Mouse (Mus musculus): Measurements from ENCODE around the gene Rsph6a. TPM values are rescaled to one million over a fixed set of nuclear protein-coding genes. Genes with fewer than 3 reads are reported as not detected.
A peak's percentile ranks its signal among the peaks of the same experiment; 100 is the strongest.

The Rsph6a gene
- total RNA-seq, 2 experiments from 2014 or later: not detected

- DNase-seq: no peak
These were observed 26.0 kb downstream of the Rsph6a start for GRCm38 (mm10) chr7:19080451-19080950.

DNA sequence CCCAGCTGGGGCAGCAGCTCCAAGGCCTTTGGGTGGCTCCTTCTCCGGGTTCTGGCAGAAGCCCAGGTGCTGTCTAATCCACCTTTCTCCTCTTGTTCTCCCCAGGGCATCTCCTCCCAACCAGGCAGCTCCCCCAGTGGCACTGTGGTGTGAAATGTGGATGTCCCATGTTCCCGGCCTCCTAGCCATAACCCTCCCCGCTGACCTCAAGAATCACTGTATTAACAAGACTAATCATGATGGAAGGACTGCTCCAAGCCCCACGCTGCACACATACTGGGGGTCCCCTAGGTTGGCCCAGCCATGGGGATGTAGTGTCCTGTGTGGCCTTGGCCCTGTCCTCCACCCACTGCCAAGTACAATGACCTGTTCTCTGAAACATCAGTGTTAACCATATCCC, 27.7 kb downstream of the Rsph6a start:
- DNase-seq: no peak

DNA sequence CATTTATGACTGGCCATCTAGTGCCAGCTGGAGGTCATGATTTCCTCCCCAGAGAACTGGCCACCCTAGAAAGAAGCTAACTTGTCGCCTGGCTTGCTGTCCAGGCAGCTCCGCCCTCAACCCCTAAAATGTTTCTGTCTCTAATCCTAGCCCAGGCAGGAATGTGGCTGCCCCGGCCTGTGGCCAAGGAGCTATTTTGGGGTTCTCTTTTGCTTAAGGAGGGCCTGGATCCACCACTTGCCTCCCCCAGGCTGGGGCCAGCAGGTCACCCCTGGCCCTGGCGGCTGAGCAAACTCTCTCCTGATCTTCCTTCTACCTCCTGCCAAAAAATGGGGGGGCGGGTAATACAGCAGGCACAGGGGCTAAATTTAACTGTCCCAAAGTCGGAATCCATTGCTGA, 28.6 kb downstream of the Rsph6a start:
- peak; percentile 76 for DNase-seq

- peak; percentile 62 for DNase-seq
These were observed 29.2 kb downstream of the Rsph6a start, which contains the start of gene Dmpk for GRCm38 (mm10) chr7:19083701-19084100. TSS of gene Dmpk (plus strand) at chr7:19083849.

DNA sequence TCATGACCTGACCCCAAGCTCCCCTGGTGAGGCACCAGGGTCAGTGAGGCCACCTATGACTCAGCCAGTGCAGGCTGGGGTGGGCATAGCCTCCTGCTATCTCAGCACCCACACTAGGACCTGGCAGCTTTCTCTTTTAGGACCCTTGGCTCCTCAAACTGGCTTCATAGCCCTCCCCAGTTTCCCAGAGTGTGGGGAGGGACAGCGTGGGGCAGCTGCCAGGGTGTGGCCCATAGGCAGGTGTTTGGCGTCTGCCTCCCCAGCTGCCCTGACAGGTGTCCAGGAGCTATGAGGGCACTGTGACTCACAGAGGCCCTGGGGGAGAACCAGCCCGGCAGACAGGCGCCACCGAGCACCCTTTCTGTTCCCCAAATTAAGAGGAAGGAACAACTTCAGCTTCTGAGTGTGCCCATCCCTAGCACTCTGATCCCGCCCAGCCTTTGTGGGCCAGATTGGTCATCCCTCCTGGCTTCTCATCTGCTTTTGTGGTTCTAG, 29.8 kb downstream of the Rsph6a start:
- peak; percentile 69 for DNase-seq

- no peak for DNase-seq
These were observed 30.5 kb downstream of the Rsph6a start for GRCm38 (mm10) chr7:19084921-19085473.

DNA sequence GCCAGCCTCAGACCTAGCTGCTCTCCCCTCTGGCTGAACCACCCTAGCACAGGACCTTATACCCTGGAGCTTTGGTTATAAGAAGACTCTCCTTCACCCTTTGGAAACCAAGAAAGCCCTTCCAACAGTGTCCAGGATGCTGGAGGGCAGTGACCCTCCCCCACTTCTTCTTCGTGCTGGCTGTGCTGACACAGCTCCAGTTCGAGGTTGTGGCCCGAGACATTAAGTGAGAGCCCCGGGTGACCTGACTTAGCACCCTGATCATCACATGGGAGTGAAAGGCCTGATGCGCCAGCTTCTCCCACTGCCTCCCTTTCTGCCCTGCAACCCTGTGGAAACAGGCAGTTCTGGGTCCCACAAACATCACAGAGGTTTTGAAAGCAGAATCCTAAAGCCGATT, 31.0 kb downstream of the Rsph6a start:
- DNase-seq: no peak

DNA sequence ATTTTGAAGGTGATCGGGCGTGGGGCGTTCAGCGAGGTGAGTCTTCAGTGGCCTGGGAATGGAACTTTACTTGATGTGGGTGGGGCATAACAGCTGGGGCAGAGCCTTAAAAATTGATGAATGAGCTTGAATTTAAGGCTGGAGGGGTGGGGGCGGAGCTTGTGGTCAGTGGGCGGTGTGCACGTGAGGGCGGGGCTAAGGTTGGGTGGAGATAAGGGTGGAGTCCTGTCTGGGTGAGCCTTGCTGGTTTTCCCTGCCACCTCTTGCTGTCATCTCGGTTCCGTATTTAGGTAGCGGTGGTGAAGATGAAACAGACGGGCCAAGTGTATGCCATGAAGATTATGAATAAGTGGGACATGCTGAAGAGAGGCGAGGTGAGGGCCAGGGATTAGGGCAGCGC, 31.6 kb downstream of the Rsph6a start:
- DNase-seq: no peak

DNA sequence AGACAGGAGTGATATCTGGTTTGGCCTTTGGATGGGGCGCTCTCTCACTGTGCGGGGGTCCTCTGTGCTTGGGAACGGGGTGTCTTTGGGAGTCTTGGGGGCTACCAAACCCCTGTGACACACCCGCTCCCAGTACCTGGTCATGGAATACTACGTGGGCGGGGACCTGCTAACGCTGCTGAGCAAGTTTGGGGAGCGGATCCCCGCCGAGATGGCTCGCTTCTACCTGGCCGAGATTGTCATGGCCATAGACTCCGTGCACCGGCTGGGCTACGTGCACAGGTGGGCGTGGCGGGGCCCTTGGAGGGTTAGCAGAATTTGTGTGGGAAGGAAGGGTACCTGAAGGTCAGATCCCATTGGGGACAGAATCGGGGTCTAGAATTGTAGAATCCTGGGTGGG, 32.3 kb downstream of the Rsph6a start:
- DNase-seq: no peak

GRCm38 (mm10) chr7:19088813-19089212, 34.3 kb downstream of the Rsph6a start:
- DNase-seq: peak; percentile 79

GRCm38 (mm10) chr7:19091913-19092312, 37.4 kb downstream of the Rsph6a start:
- DNase-seq: no peak

- peak; percentile 56 for DNase-seq
These were observed 38.1 kb downstream of the Rsph6a start for GRCm38 (mm10) chr7:19092381-19093173.

- peak; percentile 89 for DNase-seq
These were observed 38.7 kb downstream of the Rsph6a start for GRCm38 (mm10) chr7:19093174-19093521.

DNA sequence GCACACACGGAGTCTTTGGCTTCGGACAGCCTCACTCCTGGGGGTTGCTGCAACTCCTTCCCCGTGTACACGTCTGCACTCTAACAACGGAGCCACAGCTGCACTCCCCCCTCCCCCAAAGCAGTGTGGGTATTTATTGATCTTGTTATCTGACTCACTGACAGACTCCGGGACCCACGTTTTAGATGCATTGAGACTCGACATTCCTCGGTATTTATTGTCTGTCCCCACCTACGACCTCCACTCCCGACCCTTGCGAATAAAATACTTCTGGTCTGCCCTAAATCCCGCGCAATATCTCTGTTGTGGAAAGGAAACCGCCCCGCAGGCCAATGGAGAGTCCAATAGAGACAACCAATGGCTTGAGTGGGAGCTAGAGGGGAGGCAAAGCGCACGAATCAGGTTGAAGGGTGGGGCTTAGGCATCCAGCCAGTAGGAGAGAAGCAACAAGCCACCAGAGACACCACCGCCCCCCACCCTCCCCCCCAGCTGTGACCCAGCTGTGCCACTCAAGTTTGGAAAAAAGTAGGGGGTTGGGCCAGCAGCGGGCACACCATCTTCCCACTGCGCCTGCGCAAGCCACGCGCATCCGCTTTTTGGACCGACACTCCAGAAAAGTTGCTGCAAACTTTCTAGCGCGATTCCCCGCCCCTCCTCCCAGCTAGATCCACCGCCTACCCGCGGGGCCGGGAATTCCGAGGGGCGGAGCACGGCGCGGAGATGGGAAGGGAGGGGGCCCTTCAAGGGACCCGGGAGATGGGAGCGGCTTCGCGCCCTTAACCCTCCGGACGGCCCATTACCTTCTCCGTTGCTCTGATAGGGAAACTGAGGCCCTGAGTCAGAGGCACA, 39.3 kb downstream of the Rsph6a start:
- DNase-seq: peak; percentile 95

DNA sequence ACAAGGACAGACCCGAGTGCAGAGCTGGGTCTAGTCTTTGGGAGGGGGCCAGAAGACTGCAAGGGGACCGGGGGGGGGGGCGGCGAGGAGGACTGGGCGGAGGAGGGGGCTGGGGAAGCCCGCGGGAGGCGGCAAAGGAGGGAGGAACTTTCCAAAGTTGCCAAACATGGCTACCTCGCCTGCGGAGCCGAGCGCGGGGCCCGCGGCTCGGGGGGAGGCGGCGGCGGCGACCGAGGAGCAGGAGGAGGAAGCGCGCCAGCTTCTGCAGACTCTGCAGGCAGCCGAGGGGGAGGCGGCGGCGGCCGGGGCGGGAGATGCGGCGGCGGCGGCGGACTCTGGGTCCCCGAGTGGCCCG, 40.0 kb downstream of the Rsph6a start, which contains the start of gene Six5:
Six5 (plus strand) TSS at position 124 of the 355 bp plus-strand sequence.
- DNase-seq: no peak

GRCm38 (mm10) chr7:19094826-19095750, 40.6 kb downstream of the Rsph6a start:
- peak; percentile 72 for DNase-seq

DNA sequence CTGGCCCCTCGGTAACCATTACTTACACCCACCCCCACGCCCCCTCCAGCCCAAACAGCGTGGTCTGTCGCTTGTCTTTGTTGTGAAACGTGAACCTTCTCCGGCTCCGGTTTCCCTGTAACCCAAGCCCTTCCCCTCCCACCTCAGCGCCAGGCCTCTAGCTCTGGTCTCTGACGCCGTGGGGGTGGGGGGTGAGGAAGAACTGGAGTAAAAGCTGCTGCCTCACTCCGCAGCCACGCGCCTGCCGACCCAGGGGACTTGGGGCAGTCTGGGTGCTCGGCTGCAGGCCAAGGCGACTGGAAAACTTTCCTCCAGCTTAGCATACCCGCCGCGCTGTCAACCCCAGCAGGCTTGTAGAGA, 41.2 kb downstream of the Rsph6a start:
- DNase-seq: peak; percentile 70

- no peak for DNase-seq
These were observed 42.0 kb downstream of the Rsph6a start for GRCm38 (mm10) chr7:19096421-19096976.

GRCm38 (mm10) chr7:19097217-19097616, 42.7 kb downstream of the Rsph6a start:
- DNase-seq: no peak

DNA sequence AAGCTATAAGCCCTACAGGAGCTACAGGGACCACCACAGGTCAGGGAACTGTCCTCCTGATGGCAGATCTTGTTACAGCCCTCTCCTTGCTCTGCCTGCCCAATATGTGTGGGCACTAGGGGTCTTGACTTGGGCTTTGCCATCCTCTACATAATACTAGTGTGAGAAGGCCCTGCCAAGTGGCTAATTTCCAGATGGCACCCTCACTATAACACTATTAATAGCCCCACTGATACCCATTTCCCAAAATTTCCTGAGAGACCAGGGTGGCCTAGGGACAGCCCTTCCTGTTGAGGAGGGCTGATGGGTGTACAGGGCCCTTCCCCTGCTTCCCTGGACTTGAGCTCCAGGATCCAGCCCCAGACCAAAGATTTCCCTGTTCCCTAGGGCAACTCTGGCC, 43.4 kb downstream of the Rsph6a start:
- DNase-seq: no peak

DNA sequence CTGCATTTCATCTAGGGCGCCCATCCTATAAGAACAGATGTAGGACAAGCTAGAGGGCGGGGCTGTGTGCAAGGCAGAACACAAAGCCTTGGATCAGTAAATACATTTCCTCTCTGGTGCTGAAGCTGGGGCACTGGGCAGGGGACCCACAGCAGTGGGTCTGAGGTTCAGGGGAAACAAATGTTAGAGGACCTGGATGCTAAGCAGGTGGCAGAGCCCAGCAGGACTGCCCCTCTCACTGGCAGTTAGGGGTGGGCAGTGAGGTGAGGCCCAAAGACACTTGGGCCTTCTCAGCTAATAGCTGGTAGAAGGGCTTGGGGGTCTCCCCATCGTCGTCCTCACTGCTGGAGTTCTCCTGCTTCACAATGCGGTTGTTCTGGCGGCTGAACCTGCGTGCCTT, 44.3 kb downstream of the Rsph6a start:
- no peak for DNase-seq

Measured in gastrocnemius, postnatal 10 days (tissue).